Mouse (Mus musculus) MEL (cell line): ENCODE data around the gene Esrra. TPM values are rescaled to one million over a fixed set of nuclear protein-coding genes. Genes with fewer than 3 reads are reported as not detected.
A peak's percentile ranks its signal among the peaks of the same experiment; 100 is the strongest.

Experiments
- DNase-seq: peaks from one replicate; pipeline ENCODE4 v3.0.0; 2011; ENCODE audit warnings: low read depth, low spot score
- H3K27ac ChIP-seq: 2 replicates; pipeline ENCODE4 v1.5.1; 2012; ENCODE audit warnings: low read depth, mild to moderate bottlenecking, control low read depth, low read length, moderate library complexity; ENCODE audit not compliant: control insufficient read depth
- H3K27me3 ChIP-seq, 2 experiments: fragments of 150-350 bp in 1 of 2; sonication (generic) in 1 of 2; 2 replicates each; pipeline ENCODE4 v1.6.1; 2012; ENCODE audit warnings: low read length in 2 of 2, mild to moderate bottlenecking in 2 of 2, improper control_type of control experiment in 1 of 2, moderate library complexity in 1 of 2; ENCODE audit not compliant: insufficient read depth in 2 of 2, control insufficient read depth in 1 of 2
- H3K36me3 ChIP-seq, 2 experiments: 2 replicates each; pipeline ENCODE4 v1.6.1; 2012 to 2014; ENCODE audit warnings: low read length in 2 of 2, improper control_type of control experiment in 1 of 2, inconsistent platforms in 1 of 2, mild to moderate bottlenecking in 1 of 2; ENCODE audit not compliant: insufficient read depth in 2 of 2, control insufficient read depth in 1 of 2
- H3K4me1 ChIP-seq, 2 experiments: fragments of 150-350 bp in 1 of 2; sonication (generic) in 1 of 2; 2 replicates each; pipeline ENCODE4 v1.6.1; 2012; ENCODE audit warnings: low read length in 2 of 2, improper control_type of control experiment in 1 of 2, mild to moderate bottlenecking in 1 of 2; ENCODE audit not compliant: insufficient read depth in 2 of 2, control insufficient read depth in 1 of 2
- H3K4me3 ChIP-seq, 2 experiments: fragments of 150-350 bp in 1 of 2; sonication (generic) in 1 of 2; 2 replicates each; pipeline ENCODE4 v1.5.1; 2012; ENCODE audit warnings: low read depth in 2 of 2, low read length in 2 of 2, mild to moderate bottlenecking in 2 of 2, moderate library complexity in 2 of 2, control low read depth in 1 of 2, improper control_type of control experiment in 1 of 2; ENCODE audit not compliant: control insufficient read depth in 1 of 2, insufficient read depth in 1 of 2
- H3K79me2 ChIP-seq: 2 replicates; pipeline ENCODE4 v1.6.1; 2012; ENCODE audit warnings: mild to moderate bottlenecking, low read length, moderate library complexity; ENCODE audit not compliant: control insufficient read depth, poor library complexity, insufficient read depth
- H3K9ac ChIP-seq: 2 replicates; pipeline ENCODE4 v1.6.1; 2012; ENCODE audit warnings: low read depth, mild to moderate bottlenecking, control low read depth, low read length, moderate library complexity; ENCODE audit not compliant: control insufficient read depth, poor library complexity, severe bottlenecking
- H3K9me3 ChIP-seq: fragments of 150-350 bp; sonication (generic); replicated peaks from 2 replicates; pipeline ENCODE4 v1.6.1; 2012; ENCODE audit warnings: mild to moderate bottlenecking, low read length, improper control_type of control experiment, moderate library complexity; ENCODE audit not compliant: insufficient read depth
- BHLHE40 ChIP-seq: IDR thresholded peaks from 2 replicates; pipeline ENCODE4 v1.6.1; 2012; ENCODE audit warnings: low read depth, mild to moderate bottlenecking, inconsistent platforms, low read length, improper control_type of control experiment, borderline replicate concordance
- CTCF ChIP-seq, 3 experiments: IDR thresholded peaks in 2 of 3; conservative IDR thresholded peaks in 1 of 3; 2 replicates each; pipeline ENCODE4 v1.5.1; 2011 to 2012; ENCODE audit warnings: low read length in 3 of 3, low read depth in 2 of 3, mild to moderate bottlenecking in 2 of 3, improper control_type of control experiment in 1 of 3, inconsistent platforms in 1 of 3, mixed read lengths in 1 of 3, moderate library complexity in 1 of 3; ENCODE audit not compliant: control insufficient read depth in 1 of 3, insufficient read depth in 1 of 3, poor library complexity in 1 of 3, severe bottlenecking in 1 of 3
- EP300 ChIP-seq, 2 experiments: IDR thresholded peaks; 2 replicates each; pipeline ENCODE4 v1.6.1; 2011; ENCODE audit warnings: improper control_type of control experiment in 2 of 2, low read length in 2 of 2, low read depth in 1 of 2, mild to moderate bottlenecking in 1 of 2
- GATA1 ChIP-seq: IDR thresholded peaks from 2 replicates; pipeline ENCODE4 v1.6.1; 2011; ENCODE audit warnings: low read depth, low read length, improper control_type of control experiment
- HCFC1 ChIP-seq: IDR thresholded peaks from 2 replicates; pipeline ENCODE4 v1.6.1; 2012; ENCODE audit warnings: low read depth, mild to moderate bottlenecking, inconsistent platforms, low read length, improper control_type of control experiment, moderate library complexity
- MAFK ChIP-seq: IDR thresholded peaks from 2 replicates; pipeline ENCODE4 v1.6.1; 2011; ENCODE audit warnings: low read depth, mild to moderate bottlenecking, low read length, improper control_type of control experiment, borderline replicate concordance
- MAX ChIP-seq: IDR thresholded peaks from 2 replicates; pipeline ENCODE4 v1.6.1; 2011; ENCODE audit warnings: low read length, improper control_type of control experiment
- MAZ ChIP-seq: IDR thresholded peaks from 2 replicates; pipeline ENCODE4 v1.6.1; 2012; ENCODE audit warnings: low read depth, mild to moderate bottlenecking, inconsistent platforms, low read length, improper control_type of control experiment
- MYC ChIP-seq: IDR thresholded peaks from 2 replicates; pipeline ENCODE4 v1.6.1; 2011; ENCODE audit warnings: low read depth, mild to moderate bottlenecking, low read length, improper control_type of control experiment, moderate library complexity
- NRF1 ChIP-seq: IDR thresholded peaks from 2 replicates; pipeline ENCODE4 v1.6.1; 2014; ENCODE audit warnings: low read depth, mild to moderate bottlenecking, inconsistent platforms, low read length, improper control_type of control experiment, moderate library complexity; ENCODE audit not compliant: poor library complexity, insufficient read depth, severe bottlenecking
- POLR2A ChIP-seq, 2 experiments: IDR thresholded peaks; 2 replicates each; pipeline ENCODE4 v1.6.1; 2011 to 2012; ENCODE audit warnings: low read length in 2 of 2, mild to moderate bottlenecking in 2 of 2, control low read depth in 1 of 2, improper control_type of control experiment in 1 of 2, low read depth in 1 of 2, moderate library complexity in 1 of 2; ENCODE audit not compliant: control insufficient read depth in 1 of 2, insufficient read depth in 1 of 2, poor library complexity in 1 of 2
- UBTF ChIP-seq: IDR thresholded peaks from 2 replicates; pipeline ENCODE4 v1.6.1; 2012; ENCODE audit warnings: low read depth, mild to moderate bottlenecking, inconsistent platforms, low read length, improper control_type of control experiment, moderate library complexity, borderline replicate concordance; ENCODE audit not compliant: insufficient read depth
- USF1 ChIP-seq: IDR thresholded peaks from 2 replicates; pipeline ENCODE4 v1.6.1; 2014; ENCODE audit warnings: low read depth, mild to moderate bottlenecking, inconsistent platforms, low read length, improper control_type of control experiment, moderate library complexity
- ZC3H11A ChIP-seq: IDR thresholded peaks from 2 replicates; pipeline ENCODE4 v1.6.1; 2012; ENCODE audit warnings: low read depth, mild to moderate bottlenecking, inconsistent platforms, low read length, improper control_type of control experiment
- ZKSCAN1 ChIP-seq: IDR thresholded peaks from 2 replicates; pipeline ENCODE4 v1.6.1; 2012; ENCODE audit warnings: low read depth, mild to moderate bottlenecking, inconsistent platforms, low read length, improper control_type of control experiment, moderate library complexity
- ZMIZ1 ChIP-seq: IDR thresholded peaks from 2 replicates; pipeline ENCODE4 v1.6.1; 2012; ENCODE audit warnings: low read depth, mild to moderate bottlenecking, inconsistent platforms, low read length, improper control_type of control experiment, moderate library complexity
- ZNF384 ChIP-seq: IDR thresholded peaks from 2 replicates; pipeline ENCODE4 v1.6.1; 2012; ENCODE audit warnings: low read depth, mild to moderate bottlenecking, inconsistent platforms, low read length, improper control_type of control experiment
- polyA plus RNA-seq, 2 experiments: library from polyadenylated mRNA; stranded (reverse) in 1 of 2; unstranded in 1 of 2; fragments of >175 nt in 1 of 2; fragments of >200 nt in 1 of 2; gene quantifications; 2 replicates each; pipeline versions ENCODE4 v1.2.1 to v1.2.4; 2012; ENCODE audit warnings: low replicate concordance in 2 of 2, low read depth in 1 of 2; ENCODE audit not compliant: insufficient read length in 2 of 2, insufficient read depth in 1 of 2, missing spikeins in 1 of 2
- total RNA-seq: library from RNA; depleted of rRNA; stranded (reverse); fragments of 300-350 nt; gene quantifications from 2 replicates; pipeline ENCODE4 v1.2.3, GENCODE M21; 2012

The Esrra gene
- total and polyA plus RNA-seq, 3 experiments, result 32.5 to 40.9 TPM; not detected in 1

- Histone ChIP-seq H3K9ac (no peak overlapping the region), H3K79me2 (peaks cover 11% of the 10 kb centered on the region), H3K4me1 (no peaks in the 10 kb centered on the region; a peak in 1 of 4 replicates), H3K36me3 (peaks cover 3 to 5% of the 10 kb centered on the region in 2 experiments; a peak in 2 of 4 replicates), H3K27ac (no peak overlapping the region), H3K27me3 (no peaks in the 10 kb centered on the region), H3K4me3 (no peak overlapping the region), H3K9me3 (no peaks in the 10 kb centered on the region)
- DNase-seq, result no peak
- TF ChIP-seq ZKSCAN1 (no peak), USF1 (no peak), UBTF (no peak), NRF1 (no peak), MAFK (no peak), GATA1 (no peak), MYC (no peak), EP300 (IDR thresholded peaks at IDR 0.05; ENCODE audit: low read depth in 1 of 2, low read length in 2 of 2) (no peak), HCFC1 (no peak), ZMIZ1 (no peak), MAZ (no peak), ZC3H11A (no peak), MAX (no peak)
These were observed 7.1 kb downstream of the Esrra start for GRCm38 (mm10) chr19:6914540-6914939.

- peaks cover 15% of the 10 kb centered on the region for H3K79me2 ChIP-seq
- H3K27ac ChIP-seq, result no peak overlapping the region
- H3K36me3 ChIP-seq, result peaks cover 3 to 5% of the 10 kb centered on the region in 2 experiments; a peak in 2 of 4 replicates
These were observed 7.6 kb downstream of the Esrra start for GRCm38 (mm10) chr19:6913991-6914390.

GRCm38 (mm10) chr19:6913036-6913435 is 8.6 kb downstream of the Esrra start:
- H3K79me2 ChIP-seq, result peaks cover 25% of the 10 kb centered on the region
- H3K9ac ChIP-seq, result no peak overlapping the region
- no peak for TF ChIP-seq ZNF384
- TF ChIP-seq POLR2A (IDR thresholded peaks at IDR 0.05; ENCODE audit: control insufficient read depth in 1 of 2, insufficient read depth in 1 of 2, low read depth in 1 of 2, low read length in 2 of 2, poor library complexity in 1 of 2), result peak in 1 of 2 experiments; percentile 22; a peak in 1 of 4 replicates
- no peak overlapping the region for H3K27ac ChIP-seq
- H3K4me1 ChIP-seq, result peaks cover 0 to 5% of the 10 kb centered on the region in 2 experiments; a peak in 3 of 4 replicates
- no peak for DNase-seq
- no peaks in the 10 kb centered on the region for H3K27me3 ChIP-seq
- H3K36me3 ChIP-seq, result peaks cover 3 to 10% of the 10 kb centered on the region in 2 experiments; a peak in 3 of 4 replicates
- no peaks in the 10 kb centered on the region for H3K9me3 ChIP-seq
- no peak overlapping the region for H3K4me3 ChIP-seq

More at GRCm38 (mm10) chr19:6913991-6914390, 7.6 kb downstream of the Esrra start:
- no peaks in the 10 kb centered on the region for H3K27me3 ChIP-seq
- H3K9ac ChIP-seq, result no peak overlapping the region
- no peak overlapping the region for H3K4me3 ChIP-seq
- no peak for TF ChIP-seq CTCF (IDR thresholded peaks at IDR 0.05 in 2 of 3, conservative IDR thresholded peaks at IDR 0.05 in 1 of 3; ENCODE audit: control insufficient read depth in 1 of 3, insufficient read depth in 1 of 3, low read depth in 2 of 3, low read length in 3 of 3, poor library complexity in 1 of 3, severe bottlenecking in 1 of 3)
- TF ChIP-seq BHLHE40, result no peak
- H3K4me1 ChIP-seq, result no peaks in the 10 kb centered on the region; a peak in 1 of 4 replicates
- H3K9me3 ChIP-seq, result no peaks in the 10 kb centered on the region
- DNase-seq, result no peak
